Mouse (Mus musculus) stomach, postnatal 0 days (tissue): Measurements from ENCODE around the gene Arih2.

Experiments
- CTCF ChIP-seq: IDR thresholded peaks from 2 replicates; pipeline ENCODE4 v1.5.1; 2016; ENCODE audit warnings: antibody characterized with exemption, low read depth, mild to moderate bottlenecking, moderate library complexity
- EP300 ChIP-seq: optimal IDR thresholded peaks from 2 replicates; pipeline ENCODE3; 2016; ENCODE audit warnings: antibody characterized with exemption

DNA sequence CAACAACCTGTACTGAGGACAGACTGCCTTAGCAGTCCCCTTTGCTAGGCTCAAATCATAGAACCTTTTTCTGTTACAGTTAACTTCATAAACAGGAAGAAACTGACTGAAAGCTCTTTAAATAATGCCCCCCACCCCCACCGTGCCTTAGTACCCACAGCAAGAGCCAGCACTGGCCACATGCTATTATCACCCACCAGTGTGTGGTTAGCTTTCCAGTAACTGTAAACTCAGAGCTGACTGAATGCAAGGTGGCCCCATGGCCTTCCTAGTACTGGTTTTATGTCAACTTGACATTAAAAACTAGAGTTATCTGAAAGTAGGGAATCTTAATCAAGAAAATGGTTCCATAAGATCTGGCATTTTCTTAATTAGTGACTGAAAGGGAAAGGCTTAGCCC lies 18.5 kb downstream of the Arih2 start:
- TF ChIP-seq CTCF, result no peak
- TF ChIP-seq EP300, result no peak
